Mouse (Mus musculus) thymus, adult 2 months (tissue): Measurements from ENCODE around the gene Slc39a13. TPM values are rescaled to one million over a fixed set of nuclear protein-coding genes. Genes with fewer than 3 reads are reported as not detected.
"Not testable (repeated sequence)": the region's sequence is repeated elsewhere in the genome, so short reads cannot be mapped to it uniquely, and the experiment has no call there.

ENCODE experiments used
- DNase-seq: peaks from one replicate; pipeline ENCODE4 v3.0.0; 2021
- H3K27ac ChIP-seq: fragments of 200-500 bp; 2 replicates; pipeline ENCODE4 v1.5.1; 2012; ENCODE audit warnings: low read length, control low read depth; ENCODE audit not compliant: control insufficient read depth, insufficient read depth
- H3K27me3 ChIP-seq: fragments of 200-500 bp; 2 replicates; pipeline ENCODE4 v1.6.1; 2012; ENCODE audit warnings: mild to moderate bottlenecking, low read length, moderate library complexity, mixed read lengths; ENCODE audit not compliant: control insufficient read depth, insufficient read depth
- H3K36me3 ChIP-seq: fragments of 200-500 bp; 2 replicates; pipeline ENCODE4 v1.6.1; 2012; ENCODE audit warnings: mild to moderate bottlenecking, low read length, moderate library complexity; ENCODE audit not compliant: control insufficient read depth, insufficient read depth
- H3K4me1 ChIP-seq: fragments of 200-500 bp; replicated peaks from 2 replicates; pipeline ENCODE4 v1.6.1; 2012; ENCODE audit warnings: low read length; ENCODE audit not compliant: control insufficient read depth, insufficient read depth
- H3K4me3 ChIP-seq: fragments of 200-500 bp; 2 replicates; pipeline ENCODE4 v1.5.1; 2012; ENCODE audit warnings: mild to moderate bottlenecking, low read length, control low read depth, moderate library complexity; ENCODE audit not compliant: control insufficient read depth, insufficient read depth
- CTCF ChIP-seq: fragments of 200-500 bp; IDR thresholded peaks from 2 replicates; pipeline ENCODE4 v1.5.1; 2012; ENCODE audit warnings: mild to moderate bottlenecking, control low read depth, low read length, moderate library complexity, borderline replicate concordance; ENCODE audit not compliant: control insufficient read depth, poor library complexity, insufficient read depth; ENCODE audit errors: extremely low read depth
- POLR2A ChIP-seq: fragments of 200-500 bp; IDR thresholded peaks from 2 replicates; pipeline ENCODE4 v1.6.1; 2012; ENCODE audit warnings: mild to moderate bottlenecking, low read length, control low read depth, moderate library complexity; ENCODE audit not compliant: control insufficient read depth, poor library complexity, insufficient read depth; ENCODE audit errors: extremely low read depth
- WGBS: fragments of 180-500 bp; shearing (Covaris S2); methylation state at CpG from one replicate; pipeline ENCODE4 v1.1.7; 2018; 5-methylcytosine and 5-hydroxymethylcytosine counted together
- polyA plus RNA-seq: library from polyadenylated mRNA; depleted of rRNA; stranded (reverse); fragments of >200 nt; gene quantifications from 2 replicates; pipeline ENCODE4 v1.2.3, GENCODE M21; 2012

Gene Slc39a13
- polyA plus RNA-seq, 1 experiment: 59.0 TPM

DNA sequence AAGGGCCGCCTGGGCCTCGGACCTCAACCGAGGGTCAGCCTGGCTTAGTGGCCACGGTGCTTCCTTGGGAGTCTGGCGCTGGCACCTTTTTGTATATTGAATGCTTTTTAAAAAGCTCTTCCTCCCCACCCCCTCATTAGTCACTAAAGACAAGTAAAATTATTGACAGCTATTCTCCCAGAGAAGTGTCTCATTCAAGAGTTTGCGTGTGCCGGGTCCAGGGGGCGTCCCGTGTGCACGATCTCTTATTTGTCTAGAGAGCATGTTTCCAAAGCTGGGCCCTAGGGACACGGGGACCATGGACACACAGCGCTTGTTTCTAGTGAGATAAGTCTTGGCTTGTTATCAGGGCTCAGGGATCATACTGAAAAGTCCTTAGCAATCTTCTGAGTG, 45.4 kb upstream of the Slc39a13 start:
- no peak overlapping the region for H3K27ac ChIP-seq
- H3K27me3 ChIP-seq: no peaks in the 10 kb centered on the region
- TF ChIP-seq POLR2A: no peak
- TF ChIP-seq CTCF: no peak
- no peaks in the 10 kb centered on the region for H3K4me1 ChIP-seq
- no peaks in the 10 kb centered on the region for H3K36me3 ChIP-seq
- DNase-seq: no peak
- H3K4me3 ChIP-seq: no peak overlapping the region
- 95% methylated on average over 12 of the region's 12 CpGs for WGBS

DNA sequence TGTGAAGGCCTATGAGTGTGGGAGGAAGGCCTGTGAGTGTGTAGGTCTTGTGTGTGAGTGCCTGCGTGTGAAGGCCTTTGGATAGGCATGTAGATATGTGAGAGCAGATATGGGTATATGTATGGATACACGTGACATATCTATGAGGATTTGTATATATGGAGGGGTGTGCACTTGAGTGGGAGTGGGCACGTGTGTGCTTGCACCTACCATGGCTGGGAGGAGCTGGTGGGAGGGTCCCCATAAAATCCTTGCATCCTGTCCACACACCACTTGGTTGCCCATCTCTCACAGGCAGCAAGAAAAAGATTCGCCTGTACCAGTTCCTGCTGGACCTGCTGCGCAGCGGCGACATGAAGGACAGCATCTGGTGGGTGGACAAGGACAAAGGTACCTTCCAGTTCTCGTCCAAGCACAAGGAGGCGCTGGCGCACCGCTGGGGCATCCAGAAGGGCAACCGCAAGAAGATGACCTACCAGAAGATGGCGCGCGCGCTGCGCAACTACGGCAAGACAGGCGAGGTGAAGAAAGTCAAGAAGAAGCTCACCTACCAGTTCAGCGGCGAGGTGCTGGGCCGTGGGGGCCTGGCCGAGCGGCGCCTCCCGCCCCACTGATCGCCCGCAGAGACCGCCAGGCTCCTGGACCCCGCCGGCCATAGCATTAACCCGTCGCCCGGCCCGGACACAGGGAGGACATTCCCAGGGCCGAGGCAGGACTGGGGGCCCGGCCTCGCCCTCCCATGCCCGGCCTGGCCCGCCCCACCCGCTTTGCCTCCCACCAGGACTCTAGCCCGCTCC, 44.8 kb upstream of the Slc39a13 start:
- Histone ChIP-seq H3K4me3 (no peak overlapping the region), H3K36me3 (no peaks in the 10 kb centered on the region), H3K4me1 (no peaks in the 10 kb centered on the region), H3K27me3 (no peaks in the 10 kb centered on the region), H3K27ac (no peak overlapping the region)
- peak; percentile 54 for DNase-seq
- 92% methylated on average over 42 of the region's 42 CpGs for WGBS
- TF ChIP-seq CTCF (peak; percentile 64; the same call in 1 of the 2 replicates), POLR2A (no peak)

DNA sequence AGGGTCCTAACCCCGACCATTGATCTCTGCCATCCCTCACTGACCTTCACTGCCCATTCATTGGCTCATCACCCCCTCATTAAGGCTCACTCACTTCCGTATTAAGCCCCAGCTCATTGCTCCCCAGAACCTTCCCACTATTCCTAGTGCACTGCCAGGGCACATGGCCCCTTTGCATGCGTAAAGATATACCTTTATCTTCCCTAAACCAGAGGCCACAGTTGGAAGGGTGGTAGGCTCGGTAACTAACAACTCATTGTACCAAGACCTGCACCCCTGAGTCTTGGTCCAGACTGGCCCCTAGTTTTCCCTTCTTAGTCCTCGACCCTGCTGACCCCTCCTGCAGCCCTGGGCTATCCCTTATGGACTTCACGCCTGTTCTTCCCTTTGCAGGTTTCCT, 43.6 kb upstream of the Slc39a13 start:
- WGBS: 92% methylated on average over 6 of the region's 6 CpGs
- no peaks in the 10 kb centered on the region for H3K36me3 ChIP-seq
- no peaks in the 10 kb centered on the region for H3K4me1 ChIP-seq
- H3K27me3 ChIP-seq: no peaks in the 10 kb centered on the region
- no peak overlapping the region for H3K4me3 ChIP-seq
- TF ChIP-seq CTCF: no peak
- TF ChIP-seq POLR2A: no peak
- no peak for DNase-seq
- H3K27ac ChIP-seq: no peak overlapping the region

DNA sequence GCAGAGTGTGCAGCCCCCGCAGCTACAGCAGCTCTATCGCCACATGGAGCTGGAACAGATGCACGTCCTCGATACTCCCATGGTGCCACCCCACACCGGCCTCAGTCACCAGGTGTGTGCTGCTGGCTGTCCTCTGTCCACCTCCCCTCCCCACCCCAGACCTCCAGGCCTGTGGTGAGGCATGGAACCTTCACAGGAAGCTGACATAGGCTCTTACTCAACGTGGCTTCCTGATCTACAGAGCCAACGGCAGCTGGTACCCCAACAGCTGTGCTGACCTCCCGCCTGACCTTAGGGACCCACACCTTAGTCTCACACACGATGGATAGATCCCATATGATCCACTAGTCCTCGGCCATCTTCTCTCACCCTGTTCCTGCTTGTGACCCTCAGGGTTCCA, 43.1 kb upstream of the Slc39a13 start:
- 61% methylated on average over 10 of the region's 10 CpGs for WGBS
- no peak overlapping the region for H3K4me3 ChIP-seq

DNA sequence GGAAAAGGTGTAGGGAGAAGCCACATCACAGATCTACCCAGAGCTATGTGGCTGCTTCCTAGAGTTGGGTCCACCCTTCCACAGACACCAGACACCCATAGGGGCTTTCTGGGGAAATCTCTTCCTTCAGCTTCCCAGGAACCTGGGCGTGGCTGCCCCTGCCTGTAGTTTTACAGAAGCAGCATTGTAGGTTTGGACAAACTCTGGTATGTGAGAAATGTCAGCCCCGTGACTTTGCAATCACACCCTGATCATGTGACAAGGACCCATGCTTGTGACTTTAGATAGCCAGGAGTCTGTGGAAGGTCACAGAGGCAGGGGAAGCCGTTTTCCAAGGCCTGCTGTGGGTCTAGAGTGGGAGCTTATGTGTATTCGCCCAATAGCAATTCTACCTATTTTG, 42.3 kb upstream of the Slc39a13 start:
- H3K4me1 ChIP-seq: no peaks in the 10 kb centered on the region
- H3K27ac ChIP-seq: no peak overlapping the region
- 89% methylated on average over 4 of the region's 4 CpGs for WGBS

More for the DNA sequence above, 43.1 kb upstream of the Slc39a13 start:
- H3K27me3 ChIP-seq: no peaks in the 10 kb centered on the region
- no peak for DNase-seq
- TF ChIP-seq CTCF: no peak
- TF ChIP-seq POLR2A: no peak
- no peaks in the 10 kb centered on the region for H3K4me1 ChIP-seq
- no peaks in the 10 kb centered on the region for H3K36me3 ChIP-seq
- H3K27ac ChIP-seq: no peak overlapping the region

DNA sequence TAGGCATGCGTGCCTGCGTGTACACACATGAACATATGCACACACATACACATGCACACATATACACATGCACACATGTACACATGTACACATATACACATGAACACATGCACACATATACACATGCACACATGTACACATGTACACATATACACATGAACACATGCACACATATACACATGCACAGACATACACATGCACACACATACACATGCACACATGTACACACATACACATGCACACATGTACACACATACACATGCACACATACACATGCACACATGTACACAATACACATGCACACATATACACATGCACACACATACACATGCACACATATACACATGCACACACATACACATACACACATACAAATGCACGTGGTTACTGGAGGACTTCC, 41.6 kb upstream of the Slc39a13 start:
- not testable (repeated sequence) for DNase-seq, H3K36me3 ChIP-seq, H3K4me1 ChIP-seq, H3K27me3 ChIP-seq, H3K27ac ChIP-seq, H3K4me3 ChIP-seq
- 91% methylated on average over 3 of the region's 3 CpGs for WGBS

More for the DNA sequence above, 42.3 kb upstream of the Slc39a13 start:
- no peak for TF ChIP-seq POLR2A
- no peak for TF ChIP-seq CTCF
- Histone ChIP-seq H3K36me3 (no peaks in the 10 kb centered on the region), H3K27me3 (no peaks in the 10 kb centered on the region), H3K4me3 (no peak overlapping the region)
- DNase-seq: no peak

DNA sequence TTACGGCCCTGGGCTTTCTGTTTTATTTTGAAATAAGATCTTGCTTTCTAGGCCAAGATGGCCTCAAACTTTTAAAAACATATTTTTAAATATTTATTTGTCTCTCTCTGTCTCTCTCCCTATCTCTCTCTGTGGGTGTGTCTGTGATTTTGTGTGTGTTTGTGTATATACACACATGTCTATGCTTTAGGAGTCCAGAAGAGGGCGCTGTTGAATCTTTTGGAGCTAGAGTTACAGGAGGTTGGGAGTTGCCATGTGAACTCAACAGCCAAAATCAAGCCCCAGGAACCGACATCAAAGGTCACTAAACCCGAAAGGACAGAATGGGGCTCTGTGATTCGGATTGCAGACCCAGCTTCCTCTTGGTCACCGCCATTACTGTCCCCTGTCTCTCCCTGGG, 40.2 kb upstream of the Slc39a13 start:
- TF ChIP-seq CTCF (no peak), POLR2A (no peak)
- no peak overlapping the region for H3K4me3 ChIP-seq
- no peaks in the 10 kb centered on the region for H3K4me1 ChIP-seq
- no peaks in the 10 kb centered on the region for H3K36me3 ChIP-seq
- DNase-seq: no peak
- H3K27ac ChIP-seq: no peak overlapping the region
- WGBS: 89% methylated on average over 6 of the region's 6 CpGs
- no peaks in the 10 kb centered on the region for H3K27me3 ChIP-seq
